Mouse (Mus musculus) MEL (cell line): Measurements from ENCODE around the gene Veph1. TPM values are rescaled to one million over a fixed set of nuclear protein-coding genes. Genes with fewer than 3 reads are reported as not detected.

Source experiments
- DNase-seq: peaks from one replicate; pipeline ENCODE4 v3.0.0; 2011; ENCODE audit warnings: low read depth, low spot score
- H3K27ac ChIP-seq: 2 replicates; pipeline ENCODE4 v1.5.1; 2012; ENCODE audit warnings: low read depth, mild to moderate bottlenecking, control low read depth, low read length, moderate library complexity; ENCODE audit not compliant: control insufficient read depth
- H3K27me3 ChIP-seq, 2 experiments: fragments of 150-350 bp in 1 of 2; sonication (generic) in 1 of 2; 2 replicates each; pipeline ENCODE4 v1.6.1; 2012; ENCODE audit warnings: low read length in 2 of 2, mild to moderate bottlenecking in 2 of 2, improper control_type of control experiment in 1 of 2, moderate library complexity in 1 of 2; ENCODE audit not compliant: insufficient read depth in 2 of 2, control insufficient read depth in 1 of 2
- H3K36me3 ChIP-seq, 2 experiments: 2 replicates each; pipeline ENCODE4 v1.6.1; 2012 to 2014; ENCODE audit warnings: low read length in 2 of 2, improper control_type of control experiment in 1 of 2, inconsistent platforms in 1 of 2, mild to moderate bottlenecking in 1 of 2; ENCODE audit not compliant: insufficient read depth in 2 of 2, control insufficient read depth in 1 of 2
- H3K4me1 ChIP-seq, 2 experiments: fragments of 150-350 bp in 1 of 2; sonication (generic) in 1 of 2; 2 replicates each; pipeline ENCODE4 v1.6.1; 2012; ENCODE audit warnings: low read length in 2 of 2, improper control_type of control experiment in 1 of 2, mild to moderate bottlenecking in 1 of 2; ENCODE audit not compliant: insufficient read depth in 2 of 2, control insufficient read depth in 1 of 2
- H3K4me3 ChIP-seq, 2 experiments: fragments of 150-350 bp in 1 of 2; sonication (generic) in 1 of 2; 2 replicates each; pipeline ENCODE4 v1.5.1; 2012; ENCODE audit warnings: low read depth in 2 of 2, low read length in 2 of 2, mild to moderate bottlenecking in 2 of 2, moderate library complexity in 2 of 2, control low read depth in 1 of 2, improper control_type of control experiment in 1 of 2; ENCODE audit not compliant: control insufficient read depth in 1 of 2, insufficient read depth in 1 of 2
- H3K79me2 ChIP-seq: 2 replicates; pipeline ENCODE4 v1.6.1; 2012; ENCODE audit warnings: mild to moderate bottlenecking, low read length, moderate library complexity; ENCODE audit not compliant: control insufficient read depth, poor library complexity, insufficient read depth
- H3K9ac ChIP-seq: 2 replicates; pipeline ENCODE4 v1.6.1; 2012; ENCODE audit warnings: low read depth, mild to moderate bottlenecking, control low read depth, low read length, moderate library complexity; ENCODE audit not compliant: control insufficient read depth, poor library complexity, severe bottlenecking
- H3K9me3 ChIP-seq: fragments of 150-350 bp; sonication (generic); replicated peaks from 2 replicates; pipeline ENCODE4 v1.6.1; 2012; ENCODE audit warnings: mild to moderate bottlenecking, low read length, improper control_type of control experiment, moderate library complexity; ENCODE audit not compliant: insufficient read depth
- BHLHE40 ChIP-seq: IDR thresholded peaks from 2 replicates; pipeline ENCODE4 v1.6.1; 2012; ENCODE audit warnings: low read depth, mild to moderate bottlenecking, inconsistent platforms, low read length, improper control_type of control experiment, borderline replicate concordance
- CHD1 ChIP-seq: IDR thresholded peaks from 2 replicates; pipeline ENCODE4 v1.6.1; 2012; ENCODE audit warnings: low read depth, mild to moderate bottlenecking, inconsistent platforms, low read length, improper control_type of control experiment
- CHD2 ChIP-seq: IDR thresholded peaks from 2 replicates; pipeline ENCODE4 v1.6.1; 2011; ENCODE audit warnings: low read length, improper control_type of control experiment
- E2F4 ChIP-seq: IDR thresholded peaks from 2 replicates; pipeline ENCODE4 v1.6.1; 2011; ENCODE audit warnings: low read depth, low read length, improper control_type of control experiment, borderline replicate concordance
- ELF1 ChIP-seq: IDR thresholded peaks from 2 replicates; pipeline ENCODE4 v1.6.1; 2014; ENCODE audit warnings: low read depth, mild to moderate bottlenecking, inconsistent platforms, low read length, improper control_type of control experiment, moderate library complexity
- GABPA ChIP-seq: IDR thresholded peaks from 2 replicates; pipeline ENCODE4 v1.6.1; 2012; ENCODE audit warnings: low read depth, mild to moderate bottlenecking, inconsistent platforms, low read length, improper control_type of control experiment, moderate library complexity
- GATA1 ChIP-seq: IDR thresholded peaks from 2 replicates; pipeline ENCODE4 v1.6.1; 2011; ENCODE audit warnings: low read depth, low read length, improper control_type of control experiment
- HCFC1 ChIP-seq: IDR thresholded peaks from 2 replicates; pipeline ENCODE4 v1.6.1; 2012; ENCODE audit warnings: low read depth, mild to moderate bottlenecking, inconsistent platforms, low read length, improper control_type of control experiment, moderate library complexity
- JUND ChIP-seq: IDR thresholded peaks from 2 replicates; pipeline ENCODE4 v1.6.1; 2011; ENCODE audit warnings: low read depth, mild to moderate bottlenecking, improper control_type of control experiment, low read length
- KAT2A ChIP-seq: conservative IDR thresholded peaks from 2 replicates; pipeline ENCODE4 v1.6.1; 2012; ENCODE audit warnings: low read depth, low read length, improper control_type of control experiment, inconsistent platforms
- MAX ChIP-seq: IDR thresholded peaks from 2 replicates; pipeline ENCODE4 v1.6.1; 2011; ENCODE audit warnings: low read length, improper control_type of control experiment
- MAZ ChIP-seq: IDR thresholded peaks from 2 replicates; pipeline ENCODE4 v1.6.1; 2012; ENCODE audit warnings: low read depth, mild to moderate bottlenecking, inconsistent platforms, low read length, improper control_type of control experiment
- MEF2A ChIP-seq: IDR thresholded peaks from 2 replicates; pipeline ENCODE4 v1.6.1; 2014; ENCODE audit warnings: low read depth, mild to moderate bottlenecking, inconsistent platforms, low read length, improper control_type of control experiment; ENCODE audit not compliant: poor library complexity, insufficient replicate concordance, severe bottlenecking; ENCODE audit errors: extremely low read depth
- MXI1 ChIP-seq: IDR thresholded peaks from 2 replicates; pipeline ENCODE4 v1.6.1; 2011; ENCODE audit warnings: mild to moderate bottlenecking, low read depth, low read length, improper control_type of control experiment
- NELFE ChIP-seq: IDR thresholded peaks from 2 replicates; pipeline ENCODE4 v1.6.1; 2011; ENCODE audit warnings: low read depth, low read length, improper control_type of control experiment
- NRF1 ChIP-seq: IDR thresholded peaks from 2 replicates; pipeline ENCODE4 v1.6.1; 2014; ENCODE audit warnings: low read depth, mild to moderate bottlenecking, inconsistent platforms, low read length, improper control_type of control experiment, moderate library complexity; ENCODE audit not compliant: poor library complexity, insufficient read depth, severe bottlenecking
- POLR2AphosphoS2 ChIP-seq: IDR thresholded peaks from 2 replicates; pipeline ENCODE4 v1.6.1; 2011; ENCODE audit warnings: low read length, improper control_type of control experiment
- POLR2AphosphoS5 ChIP-seq: IDR thresholded peaks from 2 replicates; pipeline ENCODE4 v1.6.1; 2012; ENCODE audit warnings: low read depth, borderline replicate concordance, mild to moderate bottlenecking, inconsistent platforms, low read length, moderate library complexity, mixed read lengths
- RAD21 ChIP-seq: IDR thresholded peaks from 2 replicates; pipeline ENCODE4 v1.6.1; 2011; ENCODE audit warnings: mild to moderate bottlenecking, low read depth, low read length, improper control_type of control experiment
- TAL1 ChIP-seq: IDR thresholded peaks from 2 replicates; pipeline ENCODE4 v1.6.1; 2012; ENCODE audit warnings: mild to moderate bottlenecking, inconsistent platforms, low read length, moderate library complexity, mixed read lengths
- UBTF ChIP-seq: IDR thresholded peaks from 2 replicates; pipeline ENCODE4 v1.6.1; 2012; ENCODE audit warnings: low read depth, mild to moderate bottlenecking, inconsistent platforms, low read length, improper control_type of control experiment, moderate library complexity, borderline replicate concordance; ENCODE audit not compliant: insufficient read depth
- USF2 ChIP-seq, 2 experiments: IDR thresholded peaks; 2 replicates each; pipeline ENCODE4 v1.6.1; 2011 to 2012; ENCODE audit warnings: improper control_type of control experiment in 2 of 2, low read length in 2 of 2, borderline replicate concordance in 1 of 2, inconsistent platforms in 1 of 2, low read depth in 1 of 2, mild to moderate bottlenecking in 1 of 2; ENCODE audit not compliant: insufficient read depth in 1 of 2
- ZC3H11A ChIP-seq: IDR thresholded peaks from 2 replicates; pipeline ENCODE4 v1.6.1; 2012; ENCODE audit warnings: low read depth, mild to moderate bottlenecking, inconsistent platforms, low read length, improper control_type of control experiment
- ZKSCAN1 ChIP-seq: IDR thresholded peaks from 2 replicates; pipeline ENCODE4 v1.6.1; 2012; ENCODE audit warnings: low read depth, mild to moderate bottlenecking, inconsistent platforms, low read length, improper control_type of control experiment, moderate library complexity
- ZMIZ1 ChIP-seq: IDR thresholded peaks from 2 replicates; pipeline ENCODE4 v1.6.1; 2012; ENCODE audit warnings: low read depth, mild to moderate bottlenecking, inconsistent platforms, low read length, improper control_type of control experiment, moderate library complexity
- ZNF384 ChIP-seq: IDR thresholded peaks from 2 replicates; pipeline ENCODE4 v1.6.1; 2012; ENCODE audit warnings: low read depth, mild to moderate bottlenecking, inconsistent platforms, low read length, improper control_type of control experiment
- polyA plus RNA-seq, 2 experiments: library from polyadenylated mRNA; stranded (reverse) in 1 of 2; unstranded in 1 of 2; fragments of >175 nt in 1 of 2; fragments of >200 nt in 1 of 2; gene quantifications; 2 replicates each; pipeline versions ENCODE4 v1.2.1 to v1.2.4; 2012; ENCODE audit warnings: low replicate concordance in 2 of 2, low read depth in 1 of 2; ENCODE audit not compliant: insufficient read length in 2 of 2, insufficient read depth in 1 of 2, missing spikeins in 1 of 2
- total RNA-seq: library from RNA; depleted of rRNA; stranded (reverse); fragments of 300-350 nt; gene quantifications from 2 replicates; pipeline ENCODE4 v1.2.3, GENCODE M21; 2012

Gene Veph1
- total and polyA plus RNA-seq, 3 experiments = 0.01 TPM; not detected in 2

- Histone ChIP-seq H3K9me3 (no peaks in the 10 kb centered on the region), H3K4me1 (no peaks in the 10 kb centered on the region), H3K9ac (no peak overlapping the region), H3K27me3 (no peaks in the 10 kb centered on the region), H3K27ac (no peak overlapping the region), H3K79me2 (no peaks in the 10 kb centered on the region), H3K4me3 (no peak overlapping the region), H3K36me3 (no peaks in the 10 kb centered on the region)
- no peak for DNase-seq
- no peak for TF ChIP-seq E2F4
- TF ChIP-seq POLR2AphosphoS2 = no peak
- TF ChIP-seq TAL1 = no peak
- TF ChIP-seq ZKSCAN1 = no peak
- no peak for TF ChIP-seq BHLHE40
- no peak for TF ChIP-seq USF2 (IDR thresholded peaks at IDR 0.05; ENCODE audit: borderline replicate concordance in 1 of 2, insufficient read depth in 1 of 2, low read depth in 1 of 2, low read length in 2 of 2)
- no peak for TF ChIP-seq MAZ
- no peak for TF ChIP-seq JUND
- TF ChIP-seq MEF2A = no peak
- no peak for TF ChIP-seq ELF1
- TF ChIP-seq RAD21 = no peak
- TF ChIP-seq NRF1 = no peak
- TF ChIP-seq ZNF384 = no peak
- no peak for TF ChIP-seq POLR2AphosphoS5
- no peak for TF ChIP-seq GATA1
Observed at GRCm38 (mm10) chr3:66251842-66252241, 44.8 kb downstream of the Veph1 start.

- DNase-seq = no peak
- no peaks in the 10 kb centered on the region for H3K36me3 ChIP-seq
- H3K79me2 ChIP-seq = no peaks in the 10 kb centered on the region
- H3K4me1 ChIP-seq = no peaks in the 10 kb centered on the region
- H3K4me3 ChIP-seq = no peak overlapping the region
- H3K27me3 ChIP-seq = no peaks in the 10 kb centered on the region
- H3K9ac ChIP-seq = no peak overlapping the region
- no peak overlapping the region for H3K27ac ChIP-seq
- H3K9me3 ChIP-seq = no peaks in the 10 kb centered on the region
- TF ChIP-seq USF2 (IDR thresholded peaks at IDR 0.05; ENCODE audit: borderline replicate concordance in 1 of 2, insufficient read depth in 1 of 2, low read depth in 1 of 2, low read length in 2 of 2) (no peak), ZMIZ1 (no peak), CHD1 (no peak), GABPA (no peak), MXI1 (no peak), ZKSCAN1 (no peak), NELFE (no peak), MAX (no peak), ELF1 (no peak), POLR2AphosphoS5 (no peak), ZC3H11A (no peak), CHD2 (no peak), BHLHE40 (no peak), KAT2A (no peak), UBTF (no peak), HCFC1 (no peak)
Observed at GRCm38 (mm10) chr3:66240476-66240875, 56.2 kb downstream of the Veph1 start.
